Mouse (Mus musculus) CH12.LX (cell line): ENCODE measurements around the gene Cntn2.

ENCODE experiments used
- CTCF ChIP-seq, 2 experiments: IDR thresholded peaks in 1 of 2; conservative IDR thresholded peaks in 1 of 2; 2 replicates each; pipeline ENCODE4 v1.5.1; 2011 to 2012; ENCODE audit warnings: low read depth in 2 of 2, low read length in 2 of 2, improper control_type of control experiment in 1 of 2, inconsistent platforms in 1 of 2, mild to moderate bottlenecking in 1 of 2, moderate library complexity in 1 of 2
- MAX ChIP-seq: IDR thresholded peaks from 2 replicates; pipeline ENCODE4 v1.6.1; 2011; ENCODE audit warnings: low read length, improper control_type of control experiment
- MYC ChIP-seq: IDR thresholded peaks from 2 replicates; pipeline ENCODE4 v1.6.1; 2011; ENCODE audit warnings: low read depth, mild to moderate bottlenecking, improper control_type of control experiment, low read length
- POLR2A ChIP-seq: IDR thresholded peaks from 2 replicates; pipeline ENCODE4 v1.6.1; 2011; ENCODE audit warnings: low read depth, mild to moderate bottlenecking, improper control_type of control experiment, low read length
- SMC3 ChIP-seq: IDR thresholded peaks from 2 replicates; pipeline ENCODE4 v1.6.1; 2011; ENCODE audit warnings: low read depth, low read length, improper control_type of control experiment
- TBP ChIP-seq: conservative IDR thresholded peaks from 2 replicates; pipeline ENCODE4 v1.6.1; 2011; ENCODE audit warnings: low read depth, low read length, improper control_type of control experiment
- TCF12 ChIP-seq: IDR thresholded peaks from 2 replicates; pipeline ENCODE4 v1.6.1; 2014; ENCODE audit warnings: low read depth, mild to moderate bottlenecking, inconsistent platforms, low read length, improper control_type of control experiment
- ZKSCAN1 ChIP-seq: IDR thresholded peaks from 2 replicates; pipeline ENCODE4 v1.6.1; 2012; ENCODE audit warnings: low read depth, inconsistent platforms, low read length, improper control_type of control experiment, borderline replicate concordance

DNA sequence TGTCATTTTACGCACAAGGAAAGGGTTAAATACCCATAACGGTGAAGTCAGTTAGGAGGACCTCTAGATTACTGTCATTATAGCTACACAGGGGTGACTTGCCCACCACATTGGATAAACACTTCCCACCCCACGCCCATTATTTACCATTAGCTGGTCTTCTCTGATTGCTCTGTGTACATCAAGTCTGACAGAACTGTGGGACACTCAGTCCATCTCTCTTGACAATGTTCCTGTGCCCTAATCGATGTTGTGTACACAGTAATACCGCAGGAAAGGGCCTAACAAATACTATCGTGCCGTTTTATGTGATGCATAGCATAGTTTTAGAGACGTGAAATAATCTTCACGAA, 66.5 kb downstream of the Cntn2 start:
- TF ChIP-seq TCF12: no peak
- TF ChIP-seq SMC3: no peak
- TF ChIP-seq MAX: no peak
- no peak for TF ChIP-seq ZKSCAN1
- no peak for TF ChIP-seq MYC
- no peak for TF ChIP-seq TBP
- TF ChIP-seq CTCF (conservative IDR thresholded peaks at IDR 0.05 in 1 of 2, IDR thresholded peaks at IDR 0.05 in 1 of 2; ENCODE audit: low read depth in 2 of 2, low read length in 2 of 2): no peak
- no peak for TF ChIP-seq POLR2A
